ENCODE assay signal across 8 mouse cellular contexts in genomic region chr9:119970221-119970620, GRCm38 (mm10). TPM values are rescaled to one million over a fixed set of nuclear protein-coding genes. Genes with fewer than 3 reads are reported as not detected.
DNase-seq lines count a peak whose midpoint lies in the region; ATAC-seq lines count a peak whose summit lies in the region.

No protein-coding gene starts in this region.

- H3K27me3 ChIP-seq in forebrain, embryonic 14.5 days (replicated peaks; ENCODE audit: control insufficient read depth, insufficient read depth, low read length) = no peaks in the 10 kb centered on the region
- no peaks in the 10 kb centered on the region for H3K27me3 ChIP-seq in lung, embryonic 16.5 days (ENCODE audit: control insufficient read depth, insufficient read depth, low read depth, low read length)
- H3K27me3 ChIP-seq in splenic B cell, adult 2 months (ENCODE audit: control insufficient read depth, insufficient read depth, low read length, poor library complexity, severe bottlenecking) = no peaks in the 10 kb centered on the region

- H3K9ac ChIP-seq in forebrain, embryonic 14.5 days (ENCODE audit: low read length) = 0 out of 2 replicates have a peak overlapping the region, but pooled peaks have one; percentile 25
- 0 out of 2 replicates have a peak overlapping the region, but pooled peaks have one; percentile 30 for H3K9ac ChIP-seq in lung, embryonic 16.5 days (ENCODE audit: low read length)

- WGBS in forebrain, embryonic 14.5 days = 39% methylated on average over 6 of the region's 6 CpGs
- WGBS in lung, embryonic 16.5 days = 38% methylated on average over 6 of the region's 6 CpGs

- peak; percentile 21; the same call in 1 of the 2 replicates for ATAC-seq in forebrain, embryonic 14.5 days
- no peak for ATAC-seq in lung, embryonic 16.5 days (ENCODE audit: low read depth)

- H3K4me3 ChIP-seq in forebrain, embryonic 14.5 days (ENCODE audit: low read depth, low read length) = no peak overlapping the region
- H3K4me3 ChIP-seq in lung, embryonic 16.5 days (ENCODE audit: low read length) = no peak overlapping the region

- no peaks in the 10 kb centered on the region for H3K36me3 ChIP-seq in forebrain, embryonic 14.5 days (ENCODE audit: control insufficient read depth, insufficient read depth, low read length)
- H3K36me3 ChIP-seq in lung, embryonic 16.5 days (ENCODE audit: control insufficient read depth, insufficient read depth, low read length) = peaks cover 29% of the 10 kb centered on the region
- peaks cover 13% of the 10 kb centered on the region for H3K36me3 ChIP-seq in splenic B cell, adult 2 months (ENCODE audit: control insufficient read depth, insufficient read depth, low read length, poor library complexity, severe bottlenecking)

- H3K27ac ChIP-seq in forebrain, embryonic 14.5 days (ENCODE audit: low read depth, low read length) = peak overlapping the region; percentile 91
- H3K27ac ChIP-seq in lung, embryonic 16.5 days (ENCODE audit: low read length) = peak overlapping the region; percentile 12; the same call in 1 of the 2 replicates

- H3K9me3 ChIP-seq in forebrain, embryonic 14.5 days (replicated peaks; ENCODE audit: control insufficient read depth, low read length) = no peaks in the 10 kb centered on the region
- H3K9me3 ChIP-seq in lung, embryonic 16.5 days (ENCODE audit: control insufficient read depth, low read length) = no peaks in the 10 kb centered on the region

- H3K4me1 ChIP-seq in forebrain, embryonic 14.5 days (ENCODE audit: control insufficient read depth, insufficient read depth, low read length) = peaks cover 14% of the 10 kb centered on the region
- peaks cover 17% of the 10 kb centered on the region for H3K4me1 ChIP-seq in lung, embryonic 16.5 days (replicated peaks; ENCODE audit: control insufficient read depth, insufficient read depth, low read length)

- DNase-seq in left cerebral cortex, postnatal 4 days = peak; percentile 60
- no peak for DNase-seq in left cerebral cortex, adult 8-10 months (ENCODE audit: low spot score in 2 of 2)
- DNase-seq in adrenal gland, postnatal 10 days = peak; percentile 82
- no peak for DNase-seq in forebrain, embryonic 14.5 days (ENCODE audit: low spot score)
- DNase-seq in kidney, adult 11 months = peak; percentile 71
- peak; percentile 70 for DNase-seq in splenic B cell, adult 2 months (ENCODE audit: low read depth, low spot score)
- no peak for DNase-seq in layer of hippocampus, adult 9-10 months (ENCODE audit: low spot score)

- no peak overlapping the region for H3K4me2 ChIP-seq in forebrain, embryonic 14.5 days (ENCODE audit: low read length)
- H3K4me2 ChIP-seq in lung, embryonic 16.5 days (ENCODE audit: low read depth, low read length) = no peak overlapping the region

- intact Hi-C loops in left cerebral cortex, postnatal 4 days (cut with DNase I) = no loop called here

RNA-seq across cellular contexts. Expression of gene Csrnp1, which starts 14.2 kb away (rescaled TPM):
- total RNA-seq in left cerebral cortex, postnatal 4 days (2021) = 1 to 10 TPM; 2.9 to 3.7 TPM
- 10 to 100 TPM; 13.4 to 25.5 (median 14.7) TPM for total RNA-seq in left cerebral cortex, adult 8-10 months (2022)
- 10 to 100 TPM; 11.9 to 24.0 TPM for total RNA-seq in adrenal gland, postnatal 10 days (2021)
- polyA plus RNA-seq in forebrain, embryonic 14.5 days (2014; fragmentation: Nextera tagmentation; extraction: Ambion mirVana) = 1.1 and 1.4 TPM in 2 replicates
- 9.6 and 9.8 TPM in 2 replicates for polyA plus RNA-seq in lung, embryonic 16.5 days (2015; fragmentation: Nextera tagmentation; extraction: Ambion mirVana)

RNA-seq across cellular contexts. Expression of gene Ttc21a, which starts 32.8 kb away (rescaled TPM):
- 1 to 10 TPM; 1.4 to 1.5 TPM for total RNA-seq in left cerebral cortex, postnatal 4 days (2021)
- total RNA-seq in left cerebral cortex, adult 8-10 months (2022) = 1 to 10 TPM in 1 of 4 experiments, under 1 TPM in 3; 0.70 to 1.2 (median 0.81) TPM
- total RNA-seq in adrenal gland, postnatal 10 days (2021) = under 1 TPM; 0.21 to 0.33 TPM
- 0.29 and 0.74 TPM in 2 replicates for polyA plus RNA-seq in forebrain, embryonic 14.5 days (2014; fragmentation: Nextera tagmentation; extraction: Ambion mirVana)
- polyA plus RNA-seq in lung, embryonic 16.5 days (2015; fragmentation: Nextera tagmentation; extraction: Ambion mirVana) = 1.3 and 2.1 TPM in 2 replicates

RNA-seq across cellular contexts. Expression of gene Gorasp1, which starts 32.9 kb away (rescaled TPM):
- 10 to 100 TPM; 20.2 to 22.8 TPM for total RNA-seq in left cerebral cortex, postnatal 4 days (2021)
- total RNA-seq in left cerebral cortex, adult 8-10 months (2022) = 10 to 100 TPM; 32.8 to 40.9 (median 36.8) TPM
- 10 to 100 TPM; 18.9 to 25.7 TPM for total RNA-seq in adrenal gland, postnatal 10 days (2021)
- polyA plus RNA-seq in forebrain, embryonic 14.5 days (2014; fragmentation: Nextera tagmentation; extraction: Ambion mirVana) = 23.7 and 34.1 TPM in 2 replicates
- 29.8 and 35.7 TPM in 2 replicates for polyA plus RNA-seq in lung, embryonic 16.5 days (2015; fragmentation: Nextera tagmentation; extraction: Ambion mirVana)

RNA-seq across cellular contexts. Expression of gene Xirp1, which starts 53.2 kb away (rescaled TPM):
- total RNA-seq in left cerebral cortex, postnatal 4 days (2021) = under 1 TPM in 1 of 2 experiments, not detected in 1; 0.06 TPM
- total RNA-seq in left cerebral cortex, adult 8-10 months (2022) = under 1 TPM; 0.07 to 0.51 (median 0.31) TPM
- total RNA-seq in adrenal gland, postnatal 10 days (2021) = 1 to 10 TPM; 3.1 to 7.4 TPM
- not detected in 2 replicates for polyA plus RNA-seq in forebrain, embryonic 14.5 days (2014; fragmentation: Nextera tagmentation; extraction: Ambion mirVana)
- polyA plus RNA-seq in lung, embryonic 16.5 days (2015; fragmentation: Nextera tagmentation; extraction: Ambion mirVana) = 1.3 and 1.6 TPM in 2 replicates

Comparison
In these comparisons a context has a peak if more than half of its experiments do, and no peak if none do; other contexts are left out.
1. DNase-seq: peak in left cerebral cortex, postnatal 4 days (single experiment), adrenal gland, postnatal 10 days (single experiment), kidney, adult 11 months (single experiment) and splenic B cell, adult 2 months (single experiment); none in left cerebral cortex, adult 8-10 months (0 of 2), forebrain, embryonic 14.5 days (single experiment) and layer of hippocampus, adult 9-10 months (single experiment).